Mouse (Mus musculus) CH12.LX (cell line): ENCODE measurements around the gene Msrb2. TPM values are rescaled to one million over a fixed set of nuclear protein-coding genes. Genes with fewer than 3 reads are reported as not detected.

Experiments used
- DNase-seq: peaks from one replicate; pipeline ENCODE4 v3.0.0-alpha.2; 2013; ENCODE audit errors: extremely low read depth
- H3K27ac ChIP-seq: 2 replicates; pipeline ENCODE4 v1.5.1; 2012; ENCODE audit warnings: low read depth, mild to moderate bottlenecking, control low read depth, moderate library complexity; ENCODE audit not compliant: insufficient read depth
- H3K27me3 ChIP-seq: replicated peaks from 2 replicates; pipeline ENCODE3; 2012; ENCODE audit warnings: inconsistent platforms
- H3K36me3 ChIP-seq, 2 experiments: replicated peaks in 1 of 2; 2 replicates each; pipeline versions ENCODE3 to v1.6.1; 2012; ENCODE audit warnings: inconsistent platforms in 1 of 2, low read length in 1 of 2, mild to moderate bottlenecking in 1 of 2, mixed read lengths in 1 of 2, moderate library complexity in 1 of 2; ENCODE audit not compliant: control insufficient read depth in 1 of 2, insufficient read depth in 1 of 2
- H3K4me1 ChIP-seq, 2 experiments: 2 replicates each; pipeline ENCODE4 v1.6.1; 2012; ENCODE audit warnings: inconsistent platforms in 1 of 2, moderate library complexity in 1 of 2; ENCODE audit not compliant: insufficient read depth in 2 of 2, control insufficient read depth in 1 of 2
- H3K4me2 ChIP-seq: 2 replicates; pipeline ENCODE4 v1.6.1; 2012; ENCODE audit warnings: low read depth, mild to moderate bottlenecking, control low read depth; ENCODE audit not compliant: poor library complexity, insufficient read depth, severe bottlenecking
- H3K4me3 ChIP-seq, 3 experiments: fragments of 150-350 bp in 1 of 3; sonication (generic) in 1 of 3; replicated peaks in 1 of 3; 2 replicates each; pipeline versions ENCODE3 to v1.5.1; 2011 to 2012; ENCODE audit warnings: low read depth in 2 of 3, low read length in 2 of 3, mild to moderate bottlenecking in 2 of 3, moderate library complexity in 2 of 3, control low read depth in 1 of 3, improper control_type of control experiment in 1 of 3, inconsistent platforms in 1 of 3, mixed read lengths in 1 of 3; ENCODE audit not compliant: poor library complexity in 1 of 3
- H3K79me2 ChIP-seq: replicated peaks from 2 replicates; pipeline ENCODE4 v1.6.1; 2012; ENCODE audit warnings: mild to moderate bottlenecking, moderate library complexity; ENCODE audit not compliant: control insufficient read depth, poor library complexity, insufficient read depth, severe bottlenecking; ENCODE audit errors: extremely low read depth
- H3K9ac ChIP-seq: 2 replicates; pipeline ENCODE4 v1.6.1; 2012; ENCODE audit warnings: low read depth, mild to moderate bottlenecking, control low read depth, moderate library complexity; ENCODE audit not compliant: insufficient read depth
- H3K9me3 ChIP-seq: replicated peaks from 2 replicates; pipeline ENCODE3; 2012; ENCODE audit warnings: low read length, inconsistent platforms, mixed read lengths
- BHLHE40 ChIP-seq: IDR thresholded peaks from 2 replicates; pipeline ENCODE4 v1.6.1; 2011; ENCODE audit warnings: mild to moderate bottlenecking, low read depth, low read length, improper control_type of control experiment
- CHD1 ChIP-seq: IDR thresholded peaks from 2 replicates; pipeline ENCODE4 v1.6.1; 2012; ENCODE audit warnings: low read depth, low read length, improper control_type of control experiment, inconsistent platforms
- CHD2 ChIP-seq: IDR thresholded peaks from 2 replicates; pipeline ENCODE4 v1.6.1; 2011; ENCODE audit warnings: low read length, improper control_type of control experiment
- E2F4 ChIP-seq: IDR thresholded peaks from 2 replicates; pipeline ENCODE4 v1.6.1; 2011; ENCODE audit warnings: low read depth, low read length, improper control_type of control experiment; ENCODE audit not compliant: insufficient replicate concordance
- EP300 ChIP-seq: IDR thresholded peaks from 2 replicates; pipeline ENCODE4 v1.6.1; 2011; ENCODE audit warnings: low read length, improper control_type of control experiment
- ETS1 ChIP-seq: conservative IDR thresholded peaks from 2 replicates; pipeline ENCODE4 v1.6.1; 2012; ENCODE audit warnings: low read depth, mild to moderate bottlenecking, inconsistent platforms, low read length, improper control_type of control experiment, moderate library complexity
- JUND ChIP-seq: conservative IDR thresholded peaks from 2 replicates; pipeline ENCODE4 v1.6.1; 2011; ENCODE audit warnings: low read depth, low read length, improper control_type of control experiment
- MAFK ChIP-seq: IDR thresholded peaks from 2 replicates; pipeline ENCODE4 v1.6.1; 2011; ENCODE audit warnings: low read length, improper control_type of control experiment; ENCODE audit not compliant: insufficient replicate concordance
- MAX ChIP-seq: IDR thresholded peaks from 2 replicates; pipeline ENCODE4 v1.6.1; 2011; ENCODE audit warnings: low read length, improper control_type of control experiment
- MAZ ChIP-seq: IDR thresholded peaks from 2 replicates; pipeline ENCODE4 v1.6.1; 2012; ENCODE audit warnings: low read depth, mild to moderate bottlenecking, inconsistent platforms, low read length, improper control_type of control experiment, moderate library complexity
- MEF2A ChIP-seq: IDR thresholded peaks from 2 replicates; pipeline ENCODE4 v1.6.1; 2014; ENCODE audit warnings: low read depth, mild to moderate bottlenecking, inconsistent platforms, low read length, improper control_type of control experiment, borderline replicate concordance
- MYC ChIP-seq: IDR thresholded peaks from 2 replicates; pipeline ENCODE4 v1.6.1; 2011; ENCODE audit warnings: low read depth, mild to moderate bottlenecking, improper control_type of control experiment, low read length
- NELFE ChIP-seq: IDR thresholded peaks from 2 replicates; pipeline ENCODE4 v1.6.1; 2011; ENCODE audit warnings: low read depth, low read length, improper control_type of control experiment
- NRF1 ChIP-seq: IDR thresholded peaks from 2 replicates; pipeline ENCODE4 v1.6.1; 2014; ENCODE audit warnings: low read depth, mild to moderate bottlenecking, inconsistent platforms, low read length, improper control_type of control experiment, moderate library complexity
- PAX5 ChIP-seq: IDR thresholded peaks from 2 replicates; pipeline ENCODE4 v1.6.1; 2012; ENCODE audit warnings: low read length, inconsistent platforms, mixed read lengths
- POLR2A ChIP-seq: IDR thresholded peaks from 2 replicates; pipeline ENCODE4 v1.6.1; 2011; ENCODE audit warnings: low read depth, mild to moderate bottlenecking, improper control_type of control experiment, low read length
- POLR2AphosphoS2 ChIP-seq: IDR thresholded peaks from 2 replicates; pipeline ENCODE4 v1.6.1; 2011; ENCODE audit warnings: low read depth, low read length, improper control_type of control experiment
- SIN3A ChIP-seq: IDR thresholded peaks from 2 replicates; pipeline ENCODE4 v1.6.1; 2012; ENCODE audit warnings: low read length, improper control_type of control experiment, inconsistent platforms
- SMC3 ChIP-seq: IDR thresholded peaks from 2 replicates; pipeline ENCODE4 v1.6.1; 2011; ENCODE audit warnings: low read depth, low read length, improper control_type of control experiment
- USF2 ChIP-seq: conservative IDR thresholded peaks from 2 replicates; pipeline ENCODE4 v1.6.1; 2011; ENCODE audit warnings: low read depth, low read length, improper control_type of control experiment
- ZC3H11A ChIP-seq: IDR thresholded peaks from 2 replicates; pipeline ENCODE4 v1.6.1; 2012; ENCODE audit warnings: low read depth, mild to moderate bottlenecking, inconsistent platforms, low read length, improper control_type of control experiment
- ZKSCAN1 ChIP-seq: IDR thresholded peaks from 2 replicates; pipeline ENCODE4 v1.6.1; 2012; ENCODE audit warnings: low read depth, inconsistent platforms, low read length, improper control_type of control experiment, borderline replicate concordance
- dilution Hi-C: fragments of 300-500 bp; cut with MboI; formaldehyde crosslinking; loops from 2 replicates; pipeline ENCODE4 v1.14.3; 2020; ENCODE audit warnings: low sequenced_read_pairs; ENCODE audit not compliant: extremely low pct_unique_long_range_greater_than_20kb, extremely low pct_ligation_motif_present
- in situ Hi-C: fragments of 300-500 bp; cut with MboI; formaldehyde crosslinking; loops from 3 replicates; pipeline ENCODE4 v1.14.3; 2019; ENCODE audit warnings: low sequenced_read_pairs, low pct_ligation_motif_present, low pct_unique_long_range_greater_than_20kb, mixed read lengths
- polyA plus RNA-seq: library from polyadenylated mRNA; unstranded; fragments of >175 nt; gene quantifications from 2 replicates; pipeline ENCODE4 v1.2.1, GENCODE M21; 2012; ENCODE audit warnings: low read depth; ENCODE audit not compliant: insufficient read length
- total RNA-seq, 2 experiments: library from RNA; depleted of rRNA; stranded (reverse); fragments of 300-350 nt in 1 of 2; fragments of >200 nt in 1 of 2; gene quantifications; 2 replicates each; pipeline ENCODE4 v1.2.3; 2012 to 2014

Gene Msrb2
- total and polyA plus RNA-seq, 3 experiments: 9.0 to 27.8 (median 21.6) TPM

- DNase-seq: no peak
Observed at GRCm38 (mm10) chr2:19392793-19393192, 21.6 kb downstream of the Msrb2 start.

GRCm38 (mm10) chr2:19405409-19405808, 34.2 kb downstream of the Msrb2 start:
- no peak for DNase-seq
- H3K9ac ChIP-seq: no peak overlapping the region
- no peaks in the 10 kb centered on the region for H3K9me3 ChIP-seq
- no peak overlapping the region for H3K4me2 ChIP-seq
- H3K27ac ChIP-seq: no peak overlapping the region
- no peak overlapping the region for H3K4me3 ChIP-seq
- in situ Hi-C loops: loop anchor here (25.0 kb wide), 1 partner anchor 307 kb away; no protein-coding TSS in a partner anchor
- no peaks in the 10 kb centered on the region for H3K36me3 ChIP-seq
- H3K4me1 ChIP-seq: 0 out of 4 replicates have a peak, but pooled peaks cover 0 to 2% of the 10 kb centered on the region in 2 experiments
- dilution Hi-C loops: no loop called here
- TF ChIP-seq ETS1 (no peak), SMC3 (no peak), ZC3H11A (no peak), POLR2AphosphoS2 (no peak)
- no peaks in the 10 kb centered on the region for H3K79me2 ChIP-seq
- H3K27me3 ChIP-seq: no peaks in the 10 kb centered on the region

More at GRCm38 (mm10) chr2:19392793-19393192, 21.6 kb downstream of the Msrb2 start:
- no peaks in the 10 kb centered on the region for H3K9me3 ChIP-seq
- H3K9ac ChIP-seq: no peak overlapping the region
- no peaks in the 10 kb centered on the region for H3K27me3 ChIP-seq
- H3K27ac ChIP-seq: no peak overlapping the region
- peaks cover 0 to 47% of the 10 kb centered on the region in 2 experiments for H3K36me3 ChIP-seq
- no peak overlapping the region for H3K4me2 ChIP-seq
- dilution Hi-C loops: no loop called here
- TF ChIP-seq JUND (no peak), MAFK (no peak), USF2 (no peak), ZKSCAN1 (no peak), E2F4 (no peak), MAX (no peak), CHD1 (no peak), NRF1 (no peak), SIN3A (no peak), POLR2AphosphoS2 (no peak), EP300 (no peak), ZC3H11A (no peak), MYC (no peak), NELFE (no peak), POLR2A (no peak), MAZ (no peak), CHD2 (no peak), PAX5 (no peak), BHLHE40 (no peak), MEF2A (no peak)
- in situ Hi-C loops: no loop called here
- H3K4me1 ChIP-seq: peaks cover 0 to 32% of the 10 kb centered on the region in 2 experiments; a peak in 2 of 4 replicates
- no peaks in the 10 kb centered on the region for H3K79me2 ChIP-seq
- no peak overlapping the region for H3K4me3 ChIP-seq
